ENCODE assay signal across 8 mouse cellular contexts in the genomic region with DNA sequence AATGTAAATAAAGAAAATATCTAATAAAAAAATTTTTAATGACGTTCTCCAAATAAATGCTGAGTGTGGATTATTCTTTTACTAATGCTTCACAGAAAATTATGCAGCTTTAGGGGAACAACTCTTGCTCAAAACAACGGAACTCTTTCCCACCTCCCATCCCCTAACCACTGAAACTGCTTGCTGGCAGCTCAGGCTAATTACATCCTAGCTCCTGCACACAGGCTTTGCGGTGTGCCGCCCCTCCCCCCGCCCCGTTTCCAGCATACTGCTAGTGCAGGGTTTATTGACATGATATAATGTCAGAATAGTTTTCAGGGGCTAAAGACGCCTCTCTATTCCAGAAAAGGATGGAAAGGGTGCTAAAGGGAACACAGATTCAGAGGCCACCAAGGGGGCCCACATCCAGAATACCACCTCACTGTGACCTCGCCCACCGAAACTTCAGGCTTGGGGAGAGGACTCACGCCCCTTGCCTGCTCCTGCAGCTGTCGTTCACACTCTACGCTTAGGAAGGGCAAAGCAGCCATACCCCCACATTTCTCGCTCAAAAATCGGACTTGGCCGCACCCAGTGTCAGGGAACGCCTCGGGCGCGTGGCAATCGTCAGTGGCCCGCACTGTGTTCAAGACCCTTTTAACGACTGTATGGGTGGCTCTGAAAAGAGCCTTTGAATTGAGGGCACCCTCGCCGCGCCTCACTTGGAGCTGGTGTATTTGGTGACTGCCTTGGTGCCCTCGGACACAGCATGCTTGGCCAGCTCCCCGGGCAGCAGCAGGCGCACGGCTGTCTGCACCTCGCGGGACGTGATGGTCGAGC. TPM values are rescaled to one million over a fixed set of nuclear protein-coding genes. Genes with fewer than 3 reads are reported as not detected.
DNase-seq lines count a peak whose midpoint lies in the region; ATAC-seq and TF ChIP-seq lines count a peak whose summit lies in the region.

No protein-coding gene starts in this region.

- peaks cover 10% of the 10 kb centered on the region for H3K36me3 ChIP-seq in limb, embryonic 10.5 days

- peak; percentile 37; the same call in 1 of the 2 replicates for TF ChIP-seq CTCF in layer of hippocampus, adult 2 months (conservative IDR thresholded peaks at IDR 0.05)

- peak overlapping the region; percentile 98 for H3K27ac ChIP-seq in layer of hippocampus, adult 2 months
- H3K27ac ChIP-seq in limb, embryonic 10.5 days = peak overlapping the region; percentile 92

- peaks cover 72% of the 10 kb centered on the region for H3K27me3 ChIP-seq in limb, embryonic 10.5 days (ENCODE audit: low read depth, poor library complexity, severe bottlenecking)

- 2% methylated on average over 33 of the region's 33 CpGs for WGBS in limb, embryonic 10.5 days

- no peaks in the 10 kb centered on the region for H3K9me3 ChIP-seq in limb, embryonic 10.5 days (replicated peaks)

- no peak for DNase-seq in layer of hippocampus, adult 2 months (ENCODE audit: low spot score in 2 of 2)
- no peak for DNase-seq in layer of hippocampus, postnatal 36 days
- peak; percentile 45 for DNase-seq in Muller cell, postnatal 12 days (ENCODE audit: inconsistent ontology term)
- peak; percentile 68 for DNase-seq in limb, embryonic 10.5 days (ENCODE audit: low spot score)
- peak; percentile 77 for DNase-seq in naive thymus-derived CD4-positive, alpha-beta T cell, adult 2 months (ENCODE audit: low read depth)
- DNase-seq in gastrocnemius, adult 18-20 months (ENCODE audit: low spot score) = no peak
- no peak for DNase-seq in layer of hippocampus, postnatal 25 days (ENCODE audit: extremely low spot score in 1 of 2, low spot score in 1 of 2)

- ATAC-seq in erythroid progenitor cell, adult 5-6 weeks (replicated peaks; ENCODE audit: low FRiP score, poor library complexity, severe bottlenecking) = peak; percentile 16

- peak overlapping the region; percentile 87 for H3K4me3 ChIP-seq in layer of hippocampus, adult 2 months
- H3K4me3 ChIP-seq in limb, embryonic 10.5 days = peak overlapping the region; percentile 72

- H3K4me1 ChIP-seq in limb, embryonic 10.5 days = peaks cover 38% of the 10 kb centered on the region

RNA-seq across cellular contexts. Expression of a gene that starts 0.9 kb away (rescaled TPM):
- 10 to 100 TPM; 66.0 to 69.3 TPM for total RNA-seq in layer of hippocampus, adult 2 months (2021)
- 10 to 100 TPM; 73.2 to 83.2 TPM for total RNA-seq in layer of hippocampus, postnatal 36 days (2021)
- 186 and 192 TPM in 2 replicates for total RNA-seq in erythroid progenitor cell, adult 5-6 weeks (2015; ENCODE audit: low replicate concordance)
- 1,299 and 1,489 TPM in 2 replicates for total RNA-seq in erythroid progenitor cell, adult 5-6 weeks (2017; ENCODE audit: low replicate concordance)
- polyA plus RNA-seq in limb, embryonic 10.5 days (2016; fragmentation: Nextera tagmentation; extraction: Ambion mirVana) = 8.4 and 11.3 TPM in 2 replicates
- 10 to 100 TPM in 1 of 2 experiments, 1 to 10 TPM in 1; 9.1 to 11.1 TPM for total RNA-seq in gastrocnemius, adult 18-20 months (2021)
- 10 to 100 TPM; 66.0 to 73.9 TPM for total RNA-seq in layer of hippocampus, postnatal 25 days (2021)

RNA-seq across cellular contexts. Expression of a gene that starts 0.9 kb away (rescaled TPM):
- 1 to 10 TPM; 5.3 to 6.5 TPM for total RNA-seq in layer of hippocampus, adult 2 months (2021)
- total RNA-seq in layer of hippocampus, postnatal 36 days (2021) = 1 to 10 TPM; 5.6 to 6.2 TPM
- total RNA-seq in erythroid progenitor cell, adult 5-6 weeks (2015; ENCODE audit: low replicate concordance) = 0.36 and 0.84 TPM in 2 replicates
- 1.2 TPM in 2 replicates for total RNA-seq in erythroid progenitor cell, adult 5-6 weeks (2017; ENCODE audit: low replicate concordance)
- 0.31 and 0.35 TPM in 2 replicates for polyA plus RNA-seq in limb, embryonic 10.5 days (2016; fragmentation: Nextera tagmentation; extraction: Ambion mirVana)
- total RNA-seq in gastrocnemius, adult 18-20 months (2021) = under 1 TPM; 0.31 to 0.41 TPM
- total RNA-seq in layer of hippocampus, postnatal 25 days (2021) = 1 to 10 TPM; 5.3 to 5.5 TPM

RNA-seq across cellular contexts. Expression of a gene that starts 4.8 kb away (rescaled TPM):
- total RNA-seq in layer of hippocampus, adult 2 months (2021) = 100 to 1,000 TPM in 1 of 2 experiments, 10 to 100 TPM in 1; 91.3 to 103 TPM
- total RNA-seq in layer of hippocampus, postnatal 36 days (2021) = 10 to 100 TPM; 88.8 to 93.5 TPM
- 265 and 290 TPM in 2 replicates for total RNA-seq in erythroid progenitor cell, adult 5-6 weeks (2015; ENCODE audit: low replicate concordance)
- 136 and 409 TPM in 2 replicates for total RNA-seq in erythroid progenitor cell, adult 5-6 weeks (2017; ENCODE audit: low replicate concordance)
- polyA plus RNA-seq in limb, embryonic 10.5 days (2016; fragmentation: Nextera tagmentation; extraction: Ambion mirVana) = 3.2 and 4.5 TPM in 2 replicates
- under 1 TPM; 0.62 to 0.97 TPM for total RNA-seq in gastrocnemius, adult 18-20 months (2021)
- total RNA-seq in layer of hippocampus, postnatal 25 days (2021) = 100 to 1,000 TPM in 1 of 2 experiments, 10 to 100 TPM in 1; 99.0 to 107 TPM

RNA-seq across cellular contexts. Expression of a gene that starts 14.8 kb away (rescaled TPM):
- 100 to 1,000 TPM; 462 to 508 TPM for total RNA-seq in layer of hippocampus, adult 2 months (2021)
- total RNA-seq in layer of hippocampus, postnatal 36 days (2021) = 100 to 1,000 TPM; 478 to 523 TPM
- 104 and 109 TPM in 2 replicates for total RNA-seq in erythroid progenitor cell, adult 5-6 weeks (2015; ENCODE audit: low replicate concordance)
- total RNA-seq in erythroid progenitor cell, adult 5-6 weeks (2017; ENCODE audit: low replicate concordance) = 104 and 117 TPM in 2 replicates
- 222 and 238 TPM in 2 replicates for polyA plus RNA-seq in limb, embryonic 10.5 days (2016; fragmentation: Nextera tagmentation; extraction: Ambion mirVana)
- total RNA-seq in gastrocnemius, adult 18-20 months (2021) = 10 to 100 TPM; 88.8 to 90.3 TPM
- total RNA-seq in layer of hippocampus, postnatal 25 days (2021) = 100 to 1,000 TPM; 505 to 581 TPM

RNA-seq across cellular contexts. Expression of a gene that starts 24.3 kb away (rescaled TPM):
- 10 to 100 TPM; 32.5 to 35.5 TPM for total RNA-seq in layer of hippocampus, adult 2 months (2021)
- 10 to 100 TPM; 28.8 to 29.3 TPM for total RNA-seq in layer of hippocampus, postnatal 36 days (2021)
- 10.1 and 18.0 TPM in 2 replicates for total RNA-seq in erythroid progenitor cell, adult 5-6 weeks (2015; ENCODE audit: low replicate concordance)
- 11.3 and 15.2 TPM in 2 replicates for total RNA-seq in erythroid progenitor cell, adult 5-6 weeks (2017; ENCODE audit: low replicate concordance)
- 17.8 and 20.7 TPM in 2 replicates for polyA plus RNA-seq in limb, embryonic 10.5 days (2016; fragmentation: Nextera tagmentation; extraction: Ambion mirVana)
- 1 to 10 TPM; 5.9 to 6.5 TPM for total RNA-seq in gastrocnemius, adult 18-20 months (2021)
- total RNA-seq in layer of hippocampus, postnatal 25 days (2021) = 10 to 100 TPM; 26.2 to 29.7 TPM

Comparison
In these comparisons a context has a peak if more than half of its experiments do, and no peak if none do; other contexts are left out.
1. DNase-seq: peak in Muller cell, postnatal 12 days (single experiment), limb, embryonic 10.5 days (single experiment) and naive thymus-derived CD4-positive, alpha-beta T cell, adult 2 months (single experiment); none in layer of hippocampus, adult 2 months (0 of 2), layer of hippocampus, postnatal 36 days (0 of 2), gastrocnemius, adult 18-20 months (single experiment) and layer of hippocampus, postnatal 25 days (0 of 2).
2. RNA of a gene that starts 0.9 kb away (total RNA-seq): 186 to 1,489 TPM in erythroid progenitor cell, adult 5-6 weeks, 73.2 to 83.2 TPM in layer of hippocampus, postnatal 36 days, 66.0 to 73.9 TPM in layer of hippocampus, postnatal 25 days and 66.0 to 69.3 TPM in layer of hippocampus, adult 2 months; 9.1 to 11.1 TPM in gastrocnemius, adult 18-20 months; every median in the first group is over 4 times any median in the second.
3. RNA of a gene that starts 4.8 kb away (total RNA-seq): 136 to 409 TPM in erythroid progenitor cell, adult 5-6 weeks, 99.0 to 107 TPM in layer of hippocampus, postnatal 25 days, 91.3 to 103 TPM in layer of hippocampus, adult 2 months and 88.8 to 93.5 TPM in layer of hippocampus, postnatal 36 days; 0.62 to 0.97 TPM in gastrocnemius, adult 18-20 months; every median in the first group is over 10 times any median in the second.